Mouse (Mus musculus): ENCODE data around the gene Sgpl1. TPM values are rescaled to one million over a fixed set of nuclear protein-coding genes. Genes with fewer than 3 reads are reported as not detected.

Gene Sgpl1
- total RNA-seq, 2 experiments from 2014 or later = 21.5 to 26.4 TPM

Small RNA genes within 50 kb of the gene (microRNA-seq; reads per million reads assigned to microRNA genes)
- not detected for gene Gm44308

Other genes with a start within 250 kb of the Sgpl1 start
- 1 to 10 TPM; 7.3 to 9.6 TPM for gene Pcbd1, start 58.4 kb downstream of the Sgpl1 start, total RNA-seq (2021)
- 1 to 10 TPM in 1 of 2 experiments, under 1 TPM in 1; 0.57 to 1.0 TPM for gene Tbata, start 24.3 kb upstream of the Sgpl1 start, total RNA-seq (2021)
- gene Adamts14, start 125.7 kb upstream of the Sgpl1 start, total RNA-seq (2021) = under 1 TPM; 0.20 to 0.41 TPM
- gene Prf1, start 150.1 kb upstream of the Sgpl1 start, total RNA-seq (2021) = not detected
- 1 to 10 TPM; 7.5 to 9.5 TPM for gene Pald1, start 235.8 kb upstream of the Sgpl1 start, total RNA-seq (2021)